Mouse (Mus musculus): ENCODE measurements around the gene Hist2h2aa2. TPM values are rescaled to one million over a fixed set of nuclear protein-coding genes. Genes with fewer than 3 reads are reported as not detected.
A peak's percentile ranks its signal among the peaks of the same experiment; 100 is the strongest.
"Not testable (repeated sequence)": the region's sequence is repeated elsewhere in the genome, so short reads cannot be mapped to it uniquely, and the experiment has no call there.

Gene Hist2h2aa2
- polyA plus RNA-seq, 1 experiment from 2014 or later = 102 TPM

- H3K27ac ChIP-seq = peak overlapping the region; percentile 94
- peak overlapping the region; percentile 63 for H3K4me2 ChIP-seq (replicated peaks)
- H3K9ac ChIP-seq (replicated peaks) = no peak overlapping the region
- H3K36me3 ChIP-seq = no peaks in the 10 kb centered on the region
- ATAC-seq = no peak
- no peaks in the 10 kb centered on the region for H3K9me3 ChIP-seq
- WGBS = 88% methylated on average over 7 of the region's 7 CpGs
- peaks cover 38% of the 10 kb centered on the region for H3K4me1 ChIP-seq (replicated peaks)
- H3K27me3 ChIP-seq = no peaks in the 10 kb centered on the region
- H3K4me3 ChIP-seq (replicated peaks) = peak overlapping the region; percentile 42; the same call in 1 of the 2 replicates
These were observed 4.0 kb upstream of the Hist2h2aa2 start for GRCm38 (mm10) chr3:96243921-96244572.

- peak overlapping the region; percentile 83 for H3K27ac ChIP-seq
- H3K4me3 ChIP-seq (replicated peaks) = peak overlapping the region; percentile 22
- peak overlapping the region; percentile 44 for H3K4me2 ChIP-seq (replicated peaks)
- ATAC-seq = no peak
- peaks cover 35% of the 10 kb centered on the region for H3K4me1 ChIP-seq (replicated peaks)
- no peaks in the 10 kb centered on the region for H3K9me3 ChIP-seq
- no peaks in the 10 kb centered on the region for H3K27me3 ChIP-seq
- H3K9ac ChIP-seq (replicated peaks) = peak overlapping the region; percentile 55
- WGBS = 74% methylated on average over 9 of the region's 9 CpGs
- no peaks in the 10 kb centered on the region for H3K36me3 ChIP-seq
These were observed 722 bp upstream of the Hist2h2aa2 start for GRCm38 (mm10) chr3:96240799-96241197.

- H3K4me1 ChIP-seq (replicated peaks) = peaks cover 27% of the 10 kb centered on the region
- under 1% methylated on average over 24 of the region's 68 CpGs for WGBS
- H3K4me2 ChIP-seq (replicated peaks) = peak within 1 kb of the TSS; percentile 57
- peak within 1 kb of the TSS; percentile 54 for H3K9ac ChIP-seq (replicated peaks)
- not testable (repeated sequence) for H3K27me3 ChIP-seq, H3K9me3 ChIP-seq, H3K36me3 ChIP-seq
- ATAC-seq = peak; percentile 94
- H3K4me3 ChIP-seq (replicated peaks) = peak within 1 kb of the TSS; percentile 41
- H3K27ac ChIP-seq = peak within 1 kb of the TSS; percentile 80
These were observed 902 bp downstream of the Hist2h2aa2 start, which contains the start of gene Hist2h3c2 for GRCm38 (mm10) chr3:96238954-96239793. Hist2h3c2 (minus strand) TSS chr3:96239127.

DNA sequence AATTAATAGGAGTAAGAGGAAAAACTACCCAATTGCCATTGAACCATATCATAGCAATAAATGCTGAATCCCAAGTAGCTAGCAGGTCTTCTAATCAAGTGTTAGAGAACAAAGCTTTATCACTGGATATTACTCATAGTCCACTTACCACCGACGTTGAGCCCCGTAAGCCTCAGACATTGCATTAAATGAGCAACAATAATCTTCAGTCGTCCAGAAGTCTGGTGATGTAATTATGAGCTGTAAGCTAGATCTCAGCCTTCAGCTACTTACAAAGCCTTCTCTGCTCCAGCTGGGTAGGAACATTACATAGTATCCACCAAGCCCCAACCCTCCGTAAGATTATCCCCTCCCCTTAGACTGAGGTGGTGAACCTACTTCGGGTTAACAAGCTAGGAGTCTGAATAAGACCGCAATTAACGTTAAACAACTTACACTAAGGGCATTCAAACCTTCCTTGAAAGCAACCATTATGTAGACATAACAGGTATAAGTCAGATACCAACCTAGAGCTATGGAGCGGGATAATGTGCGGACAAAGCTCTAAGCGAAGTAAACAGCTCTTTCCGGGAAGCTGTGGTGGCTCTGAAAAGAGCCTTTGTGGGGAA, 2.1 kb downstream of the Hist2h2aa2 start:
- Histone ChIP-seq H3K27ac (no peak overlapping the region; the same call in 1 of the 2 replicates), H3K9me3 (no peaks in the 10 kb centered on the region), H3K9ac (replicated peaks) (peak overlapping the region; percentile 54), H3K27me3 (no peaks in the 10 kb centered on the region), H3K4me3 (replicated peaks) (peak overlapping the region; percentile 40), H3K36me3 (no peaks in the 10 kb centered on the region), H3K4me2 (replicated peaks) (peak overlapping the region; percentile 57), H3K4me1 (replicated peaks) (peaks cover 24% of the 10 kb centered on the region)
- ATAC-seq = no peak
- WGBS = under 1% methylated on average over 12 of the region's 12 CpGs

- Histone ChIP-seq H3K36me3 (no peaks in the 10 kb centered on the region), H3K4me3 (replicated peaks) (peak overlapping the region; percentile 40), H3K4me2 (replicated peaks) (peak overlapping the region; percentile 57), H3K9me3 (no peaks in the 10 kb centered on the region), H3K27ac (no peak overlapping the region), H3K4me1 (replicated peaks) (peaks cover 24% of the 10 kb centered on the region), H3K27me3 (no peaks in the 10 kb centered on the region), H3K9ac (replicated peaks) (peak overlapping the region; percentile 54)
- no peak for ATAC-seq
- 25% methylated on average over 7 of the region's 7 CpGs for WGBS
These were observed 2.7 kb downstream of the Hist2h2aa2 start for GRCm38 (mm10) chr3:96237335-96237903.

DNA sequence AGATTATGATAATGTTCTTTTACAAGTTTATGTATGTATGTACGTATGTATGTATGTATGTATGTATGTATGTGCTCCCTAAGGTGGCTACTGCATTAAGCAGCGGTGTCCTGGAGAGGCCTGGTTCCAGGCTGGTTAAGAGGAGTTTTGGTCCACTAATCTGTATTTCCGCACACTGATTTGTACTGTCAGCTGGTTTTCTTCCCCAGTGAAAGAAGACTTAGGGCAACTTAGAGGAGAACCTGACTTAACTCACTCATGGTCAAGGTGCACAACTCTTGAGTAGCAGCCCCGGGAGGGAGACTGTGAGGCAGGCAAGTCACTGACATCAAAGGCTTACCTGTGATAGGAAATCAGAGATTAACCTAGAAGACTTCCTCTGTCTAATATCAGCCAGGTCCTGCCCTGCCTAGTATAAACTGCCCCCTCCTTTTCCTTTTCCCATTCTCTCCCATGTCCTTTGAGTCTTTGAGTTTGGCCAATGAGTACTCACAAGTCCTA, 3.2 kb downstream of the Hist2h2aa2 start:
- Histone ChIP-seq H3K9me3 (no peaks in the 10 kb centered on the region), H3K4me1 (replicated peaks) (peaks cover 24% of the 10 kb centered on the region), H3K9ac (replicated peaks) (peak overlapping the region; percentile 54; the same call in 1 of the 2 replicates), H3K36me3 (no peaks in the 10 kb centered on the region), H3K27ac (no peak overlapping the region), H3K4me2 (replicated peaks) (peak overlapping the region; percentile 57), H3K27me3 (no peaks in the 10 kb centered on the region), H3K4me3 (replicated peaks) (peak overlapping the region; percentile 40; the same call in 1 of the 2 replicates)
- 85% methylated on average over 4 of the region's 4 CpGs for WGBS
- no peak for ATAC-seq

GRCm38 (mm10) chr3:96235836-96236235, 4.2 kb downstream of the Hist2h2aa2 start:
- Histone ChIP-seq H3K4me1 (replicated peaks) (peaks cover 20% of the 10 kb centered on the region), H3K9ac (replicated peaks) (no peak overlapping the region), H3K4me2 (replicated peaks) (no peak overlapping the region), H3K36me3 (no peaks in the 10 kb centered on the region), H3K9me3 (no peaks in the 10 kb centered on the region), H3K27ac (no peak overlapping the region), H3K4me3 (replicated peaks) (no peak overlapping the region), H3K27me3 (no peaks in the 10 kb centered on the region)
- ATAC-seq = no peak
- WGBS = 80% methylated on average over 3 of the region's 3 CpGs

DNA sequence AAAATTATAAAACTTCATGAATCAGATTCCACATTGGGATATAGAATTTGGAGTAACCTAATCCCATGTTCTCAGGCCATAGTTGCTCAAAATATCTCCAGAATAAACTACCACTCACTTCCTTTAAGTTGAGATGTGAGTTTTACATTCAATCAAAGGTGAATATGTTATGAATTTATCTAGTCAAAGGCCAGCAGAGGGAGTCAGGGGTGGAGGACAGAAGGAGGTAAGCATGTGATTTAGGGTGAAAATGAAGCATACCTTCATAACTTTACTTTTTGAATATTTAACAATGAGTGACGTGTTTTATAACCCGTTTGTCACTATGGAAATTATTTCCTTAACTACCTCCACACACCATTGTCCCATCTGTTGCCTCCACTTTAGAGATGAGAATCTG, 5.2 kb downstream of the Hist2h2aa2 start:
- WGBS = 97% methylated on average over 2 of the region's 2 CpGs
- H3K27ac ChIP-seq = no peak overlapping the region
- no peak overlapping the region for H3K9ac ChIP-seq (replicated peaks)
- H3K27me3 ChIP-seq = no peaks in the 10 kb centered on the region
- H3K36me3 ChIP-seq = no peaks in the 10 kb centered on the region
- no peak overlapping the region for H3K4me3 ChIP-seq (replicated peaks)
- no peak overlapping the region for H3K4me2 ChIP-seq (replicated peaks)
- no peak for ATAC-seq
- H3K4me1 ChIP-seq (replicated peaks) = peaks cover 17% of the 10 kb centered on the region
- no peaks in the 10 kb centered on the region for H3K9me3 ChIP-seq

DNA sequence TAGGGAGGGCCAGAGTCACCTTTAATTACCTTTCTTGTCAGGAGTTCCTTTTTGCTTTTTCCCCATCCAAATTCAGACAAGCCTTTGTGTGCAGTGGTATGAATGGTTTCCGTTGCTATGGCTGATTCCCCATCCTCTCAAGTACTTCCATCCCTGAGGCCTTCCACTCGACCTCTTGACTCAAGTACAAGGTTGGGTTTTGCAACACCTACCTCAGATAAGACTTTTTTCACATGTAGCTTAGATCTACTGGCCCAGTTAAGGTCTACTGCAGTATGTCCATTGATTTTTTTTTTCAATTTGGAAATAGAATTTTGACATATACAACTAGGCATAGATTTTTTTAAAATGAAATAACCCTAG, 8.3 kb downstream of the Hist2h2aa2 start:
- ATAC-seq = no peak
- H3K4me3 ChIP-seq (replicated peaks) = no peak overlapping the region
- H3K36me3 ChIP-seq = no peaks in the 10 kb centered on the region
- H3K4me2 ChIP-seq (replicated peaks) = no peak overlapping the region
- no peaks in the 10 kb centered on the region for H3K9me3 ChIP-seq
- 61% methylated on average over 2 of the region's 2 CpGs for WGBS
- no peak overlapping the region for H3K27ac ChIP-seq
- no peaks in the 10 kb centered on the region for H3K27me3 ChIP-seq
- peaks cover 1% of the 10 kb centered on the region for H3K4me1 ChIP-seq (replicated peaks)
- H3K9ac ChIP-seq (replicated peaks) = no peak overlapping the region

GRCm38 (mm10) chr3:96230910-96231757, 8.9 kb downstream of the Hist2h2aa2 start:
- H3K9ac ChIP-seq (replicated peaks) = no peak overlapping the region
- 0 out of 2 replicates have a peak, but pooled peaks cover under 1% of the 10 kb centered on the region for H3K4me1 ChIP-seq (replicated peaks)
- 84% methylated on average over 4 of the region's 4 CpGs for WGBS
- ATAC-seq = no peak
- no peak overlapping the region for H3K27ac ChIP-seq
- no peak overlapping the region for H3K4me2 ChIP-seq (replicated peaks)
- H3K36me3 ChIP-seq = no peaks in the 10 kb centered on the region
- no peaks in the 10 kb centered on the region for H3K9me3 ChIP-seq
- no peak overlapping the region for H3K4me3 ChIP-seq (replicated peaks)
- no peaks in the 10 kb centered on the region for H3K27me3 ChIP-seq

DNA sequence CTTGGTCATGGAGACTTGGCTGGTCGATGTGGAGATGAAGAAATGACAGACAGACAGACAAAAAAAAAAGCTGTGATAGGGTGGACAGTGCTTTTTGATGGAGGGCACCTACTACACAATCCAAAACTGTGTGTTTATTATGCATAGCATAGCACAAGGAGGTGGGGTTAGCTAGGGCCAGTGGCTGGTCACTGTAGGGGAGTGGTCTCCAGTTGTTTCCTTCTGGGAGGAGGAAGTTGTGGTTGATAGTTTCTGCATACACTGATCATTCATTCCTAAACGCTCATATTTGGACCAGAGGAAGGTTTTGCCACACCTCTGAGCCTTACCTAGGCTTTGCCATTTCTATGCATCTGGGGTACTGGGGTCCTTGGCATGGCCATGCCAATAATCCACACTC, 9.7 kb downstream of the Hist2h2aa2 start:
- Histone ChIP-seq H3K4me3 (replicated peaks) (no peak overlapping the region), H3K9me3 (no peaks in the 10 kb centered on the region), H3K4me1 (replicated peaks) (0 out of 2 replicates have a peak, but pooled peaks cover 5% of the 10 kb centered on the region), H3K27ac (no peak overlapping the region), H3K27me3 (no peaks in the 10 kb centered on the region), H3K9ac (replicated peaks) (no peak overlapping the region), H3K36me3 (no peaks in the 10 kb centered on the region), H3K4me2 (replicated peaks) (no peak overlapping the region)
- no peak for ATAC-seq
- WGBS = 82% methylated on average over 2 of the region's 2 CpGs

Measured in midbrain, embryonic 13.5 days (tissue).